Mouse (Mus musculus) cerebellum, postnatal 25 days (tissue): ENCODE measurements around the gene Lrrc41.
A peak's percentile ranks its signal among the peaks of the same experiment; 100 is the strongest.

Experiments
- DNase-seq, 2 experiments: peaks; one replicate each; pipeline ENCODE4 v3.0.0; 2021; ENCODE audit warnings: mixed read lengths in 2 of 2

The Lrrc41 gene

DNA sequence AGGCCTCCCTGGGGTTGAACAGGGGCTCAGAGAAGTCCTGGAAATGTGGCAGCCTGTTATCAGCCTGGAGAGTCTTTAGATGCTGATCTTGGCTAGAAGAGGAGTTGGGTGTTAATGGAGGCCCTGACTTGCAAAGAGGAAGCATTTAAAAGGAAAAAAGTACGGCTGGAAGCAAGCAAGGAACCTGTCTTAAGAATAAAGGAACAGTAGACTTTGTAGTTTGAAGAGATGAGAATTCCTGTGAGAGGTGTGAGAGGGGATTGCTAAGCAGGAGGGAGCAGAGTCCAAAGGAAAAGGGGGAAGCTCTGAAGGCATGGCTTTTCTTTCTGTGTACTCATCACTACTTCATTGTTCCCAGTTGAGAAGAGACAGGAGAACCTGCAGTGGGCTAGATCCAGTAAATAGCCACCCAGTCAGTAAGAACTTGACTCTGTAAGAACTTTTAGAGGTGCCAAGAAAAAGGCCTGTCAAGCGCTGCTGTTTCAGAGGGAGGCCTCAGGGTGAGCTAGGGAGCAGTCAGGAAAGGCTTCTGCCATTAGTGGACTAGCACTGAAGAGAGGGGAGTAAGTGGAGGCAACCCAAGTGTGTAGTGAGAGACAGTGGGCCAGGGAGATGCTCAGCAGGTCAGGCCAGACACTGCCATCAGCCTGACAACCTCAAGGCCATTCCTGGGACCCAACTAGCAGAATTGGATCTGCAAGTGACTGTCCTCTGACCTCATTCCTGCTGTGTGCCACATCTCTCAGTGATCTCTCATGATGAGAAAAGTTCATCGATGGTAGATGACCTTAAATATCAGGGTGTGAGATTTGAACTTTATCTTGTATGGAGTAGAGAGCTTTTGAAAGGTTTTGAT lies 2.4 kb downstream of the Lrrc41 start:
- DNase-seq = no peak

DNA sequence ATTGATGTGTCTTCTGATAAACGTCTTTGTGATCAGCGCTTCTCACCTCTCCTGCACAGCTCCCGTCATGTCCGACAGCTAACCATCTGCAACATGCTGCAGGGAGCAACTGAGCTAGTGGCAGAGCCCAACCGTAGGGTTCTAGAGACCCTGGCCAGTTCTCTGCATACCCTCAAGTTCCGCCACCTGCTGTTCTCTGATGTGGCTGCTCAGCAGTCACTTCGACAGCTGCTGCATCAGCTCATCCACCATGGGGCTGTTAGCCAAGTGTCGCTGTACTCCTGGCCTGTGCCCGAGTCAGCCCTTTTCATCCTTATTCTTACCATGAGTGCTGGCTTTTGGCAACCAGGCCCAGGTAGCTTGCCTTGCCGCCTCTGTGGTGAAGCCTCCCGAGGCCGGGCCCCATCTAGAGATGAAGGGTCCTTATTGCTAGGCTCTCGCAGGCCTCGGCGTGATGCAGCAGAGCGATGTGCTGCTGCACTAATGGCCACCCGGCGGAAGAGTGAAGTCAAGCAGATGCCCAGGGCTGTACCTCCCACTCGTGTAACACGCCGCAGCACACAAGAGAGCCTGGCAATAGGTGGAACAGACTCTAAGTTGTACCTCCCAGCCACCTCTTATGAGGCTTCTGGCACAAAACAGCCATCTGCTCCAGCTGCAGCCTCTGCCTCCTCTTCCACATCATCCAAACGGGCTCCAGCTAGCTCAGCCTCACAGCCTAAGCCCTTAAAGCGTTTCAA lies 13.6 kb downstream of the Lrrc41 start:
- DNase-seq = peak; percentile 19 to 20

GRCm38 (mm10) chr4:116096291-116096690 lies 21.2 kb downstream of the Lrrc41 start:
- peak in 1 of 2 experiments; percentile 27 for DNase-seq

DNA sequence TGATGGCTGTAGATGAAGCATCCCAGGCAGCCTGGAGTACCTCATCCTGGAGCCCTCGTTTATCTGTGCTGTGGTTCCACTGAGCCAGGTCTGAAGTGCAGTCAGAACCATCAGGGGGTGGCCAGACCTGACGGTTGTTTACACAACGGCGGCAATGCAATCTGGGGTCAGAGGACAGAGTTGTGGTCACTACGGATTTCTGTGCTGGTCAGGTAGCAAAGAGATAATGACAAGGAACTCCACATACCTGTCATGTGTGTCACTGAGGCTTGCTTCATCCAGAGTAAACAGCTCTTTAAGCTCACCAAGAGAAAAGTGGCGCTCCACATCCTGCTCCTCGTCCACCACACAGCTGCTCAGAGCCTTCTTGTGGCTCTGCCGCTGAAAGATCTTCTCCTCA lies 22.1 kb downstream of the Lrrc41 start:
- no peak for DNase-seq

GRCm38 (mm10) chr4:116100959-116101358 lies 25.9 kb downstream of the Lrrc41 start:
- no peak for DNase-seq

GRCm38 (mm10) chr4:116105278-116105677 lies 30.2 kb downstream of the Lrrc41 start:
- no peak for DNase-seq

DNA sequence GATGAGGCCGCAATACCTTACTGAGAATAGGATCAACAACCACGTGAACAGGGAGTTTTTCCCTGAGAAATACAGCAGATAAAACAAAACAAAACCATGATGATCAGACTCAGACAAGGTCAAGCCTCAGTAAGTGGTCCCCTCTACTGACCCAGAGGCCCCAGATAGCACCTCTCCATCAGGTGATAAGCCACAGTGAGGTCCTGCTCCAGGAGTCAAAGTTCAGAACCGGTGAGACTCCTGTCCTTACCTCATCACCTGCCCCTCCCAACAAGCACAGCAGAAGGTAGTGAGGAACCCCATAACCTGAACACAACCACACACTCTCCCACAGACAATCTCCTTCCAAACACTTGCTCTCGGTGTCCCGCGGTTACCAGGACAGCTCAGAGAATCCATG lies 35.6 kb downstream of the Lrrc41 start:
- DNase-seq = no peak

DNA sequence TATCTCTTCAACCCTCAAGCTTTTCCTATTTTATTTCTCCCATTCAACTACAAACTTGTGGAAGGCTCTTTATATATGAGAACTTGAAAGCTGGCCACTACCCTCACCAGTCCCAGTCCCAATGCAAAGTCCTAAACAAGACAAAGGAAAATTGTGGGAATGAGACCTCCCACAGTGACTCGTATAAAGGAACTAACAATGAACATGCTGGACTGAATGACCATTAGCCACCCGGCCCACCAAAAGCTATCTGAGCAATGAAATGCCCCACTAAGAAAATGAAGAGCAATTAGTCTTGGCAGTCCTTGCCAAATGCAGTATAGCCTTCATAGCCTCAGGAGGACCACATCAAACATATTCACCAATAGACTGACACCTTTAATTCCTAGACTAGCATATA lies 36.4 kb downstream of the Lrrc41 start:
- DNase-seq = no peak

DNA sequence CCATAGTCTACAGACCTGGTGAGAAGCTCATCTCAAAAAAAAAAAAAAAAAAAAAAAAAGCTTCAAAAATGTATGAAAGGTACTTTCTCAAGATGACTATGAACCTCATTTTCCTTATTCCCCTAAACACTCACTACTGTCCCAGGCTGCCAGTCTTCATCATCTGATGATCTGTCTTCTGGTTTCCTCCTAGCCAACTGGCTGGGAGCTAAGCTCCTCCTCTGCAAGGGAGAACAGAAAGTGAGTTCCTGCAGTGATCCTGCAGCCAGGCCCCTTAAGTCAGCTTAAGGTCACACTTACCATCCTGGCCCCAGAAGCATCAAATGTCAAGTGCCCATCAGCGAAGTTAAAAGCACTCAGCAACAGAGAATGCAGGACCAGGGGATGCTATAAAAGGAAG lies 47.7 kb downstream of the Lrrc41 start:
- no peak for DNase-seq

DNA sequence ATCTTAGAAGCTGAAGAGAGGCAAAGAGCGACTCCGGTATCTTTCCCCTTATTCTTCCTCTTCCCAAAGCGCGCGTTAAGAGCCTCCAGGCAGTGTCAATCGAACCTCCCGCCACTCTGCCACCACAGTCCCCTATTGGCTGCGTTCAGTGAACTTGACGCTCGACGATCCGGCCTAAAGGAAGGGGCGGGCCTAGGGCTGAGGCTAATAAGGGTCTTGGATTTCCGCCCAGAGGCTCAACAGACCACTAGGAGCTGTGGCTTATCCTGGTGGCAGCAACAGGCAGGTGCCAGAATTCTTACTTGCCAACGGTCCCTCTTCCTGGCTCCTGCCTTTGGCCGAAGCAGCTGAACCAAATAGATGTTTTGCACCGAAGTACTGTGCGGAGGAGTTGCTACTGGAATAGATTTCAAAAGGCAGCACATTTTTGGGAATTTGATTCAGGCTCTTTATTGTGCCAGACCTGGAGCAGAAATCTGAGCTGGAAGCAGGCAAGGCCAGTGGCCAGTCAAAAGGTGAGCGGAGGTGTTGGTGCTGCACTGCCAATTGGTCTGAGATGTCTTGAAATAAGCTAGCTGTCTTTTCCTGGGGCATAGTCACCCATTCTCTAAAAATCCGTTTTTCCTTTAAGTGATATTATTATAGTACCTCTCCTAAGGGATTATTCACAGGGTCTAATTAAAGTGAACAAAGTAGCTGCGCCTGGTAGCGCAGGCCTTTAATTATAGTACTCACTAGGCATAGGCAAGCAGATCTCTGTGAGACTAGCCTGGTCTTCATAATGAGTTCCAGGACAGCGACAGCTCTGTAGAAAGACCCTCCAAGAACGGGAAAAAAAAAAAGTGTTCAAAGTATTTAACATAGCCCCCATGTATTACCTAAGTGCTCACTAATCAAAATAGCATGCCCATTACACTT lies 48.8 kb downstream of the Lrrc41 start, which contains the start of the genes Rad54l and Pomgnt1:
Gene Rad54l (minus strand): TSS at position 89 of the 918 bp plus-strand sequence.
Gene Pomgnt1 (plus strand): TSS at position 239 of the 918 bp plus-strand sequence.
- peak; percentile 71 to 84 for DNase-seq

DNA sequence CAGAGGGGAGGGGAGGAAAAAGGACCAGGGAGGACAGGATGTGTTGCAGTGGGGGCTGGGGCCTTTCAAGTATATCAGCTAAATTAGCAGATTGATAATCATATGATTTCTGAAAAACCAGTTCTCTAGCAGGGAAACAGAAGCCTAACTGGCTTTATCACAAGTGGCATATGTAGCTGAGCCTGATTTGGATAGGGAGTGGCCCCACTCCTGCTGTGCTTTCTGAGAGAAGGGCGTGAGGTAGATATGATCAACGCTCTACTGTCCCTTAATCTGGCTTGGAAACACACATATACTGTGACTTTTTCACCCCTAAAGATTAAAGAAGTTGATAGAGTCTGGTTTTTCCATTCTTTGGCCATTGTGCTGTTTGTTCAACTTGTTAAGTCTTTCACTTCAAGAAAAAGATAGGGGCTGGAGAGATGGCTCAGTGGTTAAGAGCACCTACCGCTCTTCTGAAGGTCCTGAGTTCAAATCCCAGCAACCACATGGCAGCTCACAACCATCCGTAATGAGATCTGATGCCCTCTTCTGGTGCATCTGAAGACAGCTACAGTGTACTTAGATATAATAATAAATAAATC lies 50.8 kb downstream of the Lrrc41 start:
- no peak for DNase-seq

DNA sequence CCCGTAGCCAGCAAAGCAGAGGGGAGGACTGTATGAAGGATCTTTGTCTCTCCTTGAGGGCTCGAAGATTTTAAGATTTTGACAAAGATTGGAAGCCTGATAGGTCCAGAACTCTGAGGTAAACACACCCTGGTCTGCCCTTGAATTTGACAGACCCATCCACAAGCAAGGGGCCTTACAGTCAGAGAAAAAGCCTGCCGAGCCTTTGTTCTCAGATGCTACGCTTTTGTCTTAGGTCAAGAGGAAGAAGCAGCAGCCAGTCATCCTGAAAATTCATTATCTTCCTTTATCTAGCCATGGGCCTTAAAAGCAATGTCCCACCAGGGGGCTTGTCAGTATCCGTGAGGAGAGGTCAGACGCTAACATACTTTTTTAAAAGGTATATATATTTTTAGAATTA lies 52.9 kb downstream of the Lrrc41 start:
- DNase-seq = no peak

GRCm38 (mm10) chr4:116133126-116133525 lies 58.1 kb downstream of the Lrrc41 start:
- DNase-seq = no peak

GRCm38 (mm10) chr4:116134990-116135389 lies 59.9 kb downstream of the Lrrc41 start:
- peak in 1 of 2 experiments; percentile 28 for DNase-seq

- peak in 1 of 2 experiments; percentile 25 for DNase-seq
Observed at GRCm38 (mm10) chr4:116137421-116137996, 62.4 kb downstream of the Lrrc41 start.

DNA sequence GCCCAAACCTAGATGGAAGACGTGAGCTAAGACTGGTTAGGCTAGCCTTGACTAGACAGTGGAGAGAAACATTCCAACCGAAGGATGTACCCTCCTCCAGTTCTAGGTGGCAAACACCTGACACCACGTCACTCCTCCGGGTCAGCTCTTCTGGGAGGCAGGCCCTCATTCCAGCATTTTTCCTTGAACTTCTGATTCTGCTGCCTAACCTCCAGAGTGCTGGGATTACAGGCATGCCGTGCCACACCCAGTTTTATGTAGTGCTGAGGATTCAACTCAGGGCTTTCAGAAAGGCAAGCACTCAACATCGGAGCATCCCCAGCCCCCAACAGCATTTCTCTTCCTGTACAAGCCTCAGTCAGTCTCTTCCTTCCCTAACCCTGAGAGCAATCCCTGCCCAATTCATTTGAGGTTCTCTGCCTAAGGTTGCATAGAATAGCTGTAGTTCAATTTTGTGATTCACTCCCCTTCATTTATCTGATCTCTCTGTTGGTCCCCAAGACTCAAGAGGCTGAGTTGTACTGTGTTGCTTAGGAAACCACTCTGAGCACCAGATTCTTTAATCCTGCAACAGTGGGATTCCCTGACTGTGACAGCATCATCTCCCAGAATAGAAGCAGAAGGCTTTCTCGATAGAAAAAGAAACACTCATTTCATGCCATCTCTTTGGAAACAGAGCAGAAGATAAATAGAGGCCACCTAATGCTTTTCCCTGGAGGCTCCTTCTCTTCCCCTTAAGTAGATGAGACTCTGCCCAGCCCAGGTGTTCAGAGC lies 65.9 kb downstream of the Lrrc41 start:
- no peak for DNase-seq

- DNase-seq = no peak
Observed at GRCm38 (mm10) chr4:116141736-116142135, 66.7 kb downstream of the Lrrc41 start.

- no peak for DNase-seq
Observed at GRCm38 (mm10) chr4:116142269-116142668, 67.2 kb downstream of the Lrrc41 start.

DNA sequence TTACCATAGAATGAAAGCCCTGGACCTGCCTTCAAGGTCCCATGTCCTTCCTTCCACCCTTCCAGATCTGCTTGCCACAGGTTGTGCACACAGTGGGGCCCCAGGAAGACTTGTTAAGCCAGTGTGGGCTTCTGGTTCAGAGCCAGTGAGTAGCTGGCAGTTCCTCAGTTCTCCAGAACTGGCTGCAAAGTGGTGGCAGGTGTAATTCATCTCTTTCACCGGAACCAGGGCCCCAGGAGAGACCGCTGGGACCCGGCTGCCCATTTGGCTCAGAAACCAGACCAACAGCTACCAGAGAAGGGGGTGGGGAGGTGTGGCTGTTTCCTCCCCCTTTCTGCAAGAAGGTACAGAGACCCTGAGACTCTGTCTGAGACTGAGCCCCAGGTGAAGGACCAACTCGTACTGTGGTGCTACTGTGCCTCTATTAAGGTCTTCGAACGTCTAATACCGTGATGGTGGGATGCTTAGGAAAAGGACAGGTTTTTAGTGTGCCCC lies 68.3 kb downstream of the Lrrc41 start:
- peak; percentile 95 for DNase-seq

GRCm38 (mm10) chr4:116143891-116144717 lies 69.0 kb downstream of the Lrrc41 start:
- DNase-seq = peak; percentile 92 to 93
